Mouse (Mus musculus): Measurements from ENCODE around the gene Edn1.

DNA sequence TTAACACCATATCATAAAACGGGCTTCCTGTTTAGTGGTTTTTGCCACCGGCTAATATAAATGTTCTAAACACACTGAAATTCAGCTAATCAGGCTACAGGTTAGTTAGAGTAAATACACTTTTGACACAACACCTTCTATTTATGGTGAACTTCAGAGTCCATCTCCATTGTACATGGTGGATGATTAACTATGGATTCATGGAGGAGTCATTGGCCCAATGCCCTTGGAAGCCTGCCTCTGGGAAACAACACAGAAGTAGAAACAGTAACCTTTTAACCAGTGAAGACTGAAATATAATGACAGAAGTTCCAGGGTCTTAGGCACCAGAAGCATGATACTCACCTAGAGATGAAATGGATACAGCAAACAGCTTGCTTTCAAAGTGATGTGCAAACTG lies 23.5 kb upstream of the Edn1 start:
- TF ChIP-seq EP300 (IDR thresholded peaks at IDR 0.05) = no peak
- no peak for TF ChIP-seq CTCF (IDR thresholded peaks at IDR 0.05)
